Mouse (Mus musculus) hindbrain, embryonic 13.5 days (tissue): ENCODE measurements around the gene E130311K13Rik. TPM values are rescaled to one million over a fixed set of nuclear protein-coding genes. Genes with fewer than 3 reads are reported as not detected.

Experiments used
- ATAC-seq: fragments of 200-750 bp; cut with Nextera tagmentation; 2 replicates; pipeline ENCODE4 v1.8.0; 2017; ENCODE audit warnings: moderate TSS enrichment; ENCODE audit not compliant: low FRiP score
- H3K27ac ChIP-seq: fragments of 300-500 bp; sonication (generic); 2 replicates; pipeline ENCODE4 v1.5.1; 2015; ENCODE audit warnings: inconsistent platforms, mild to moderate bottlenecking, moderate library complexity
- H3K27me3 ChIP-seq: fragments of 300-500 bp; sonication (generic); 2 replicates; pipeline ENCODE4 v1.6.1; 2015; ENCODE audit warnings: mild to moderate bottlenecking, inconsistent platforms
- H3K36me3 ChIP-seq: fragments of 300-500 bp; sonication (generic); 2 replicates; pipeline ENCODE4 v1.6.1; 2015; ENCODE audit warnings: mild to moderate bottlenecking, inconsistent platforms
- H3K4me1 ChIP-seq: fragments of 300-500 bp; sonication (generic); replicated peaks from 2 replicates; pipeline ENCODE4 v1.6.1; 2015; ENCODE audit warnings: inconsistent platforms
- H3K4me2 ChIP-seq: fragments of 300-500 bp; sonication (generic); 2 replicates; pipeline ENCODE4 v1.6.1; 2015; ENCODE audit warnings: inconsistent platforms, mild to moderate bottlenecking, moderate library complexity
- H3K4me3 ChIP-seq: fragments of 300-500 bp; sonication (generic); 2 replicates; pipeline ENCODE4 v1.5.1; 2015; ENCODE audit warnings: mild to moderate bottlenecking, inconsistent platforms
- H3K9ac ChIP-seq: fragments of 300-500 bp; sonication (generic); 2 replicates; pipeline ENCODE4 v1.6.1; 2015; ENCODE audit warnings: mild to moderate bottlenecking, inconsistent platforms
- H3K9me3 ChIP-seq: fragments of 300-500 bp; sonication (generic); 2 replicates; pipeline ENCODE4 v1.6.1; 2016; ENCODE audit warnings: inconsistent platforms
- WGBS: fragments of 180-500 bp; shearing (Covaris S2); methylation state at CpG from one replicate; pipeline ENCODE4 v1.1.7; 2015; 5-methylcytosine and 5-hydroxymethylcytosine counted together
- polyA plus RNA-seq: library from polyadenylated mRNA; unstranded; fragments of >200 nt; fragmentation: Nextera tagmentation; extraction: Ambion mirVana; gene quantifications from 2 replicates; pipeline ENCODE4 v1.2.1, GENCODE M21; 2015

Gene E130311K13Rik
- 5.3 and 6.4 TPM in 2 replicates for polyA plus RNA-seq

- Histone ChIP-seq H3K27me3 (no peaks in the 10 kb centered on the region), H3K4me3 (peak within 1 kb of the TSS; percentile 62), H3K4me2 (peak within 1 kb of the TSS; percentile 64), H3K9ac (peak within 1 kb of the TSS; percentile 83), H3K27ac (peak within 1 kb of the TSS; percentile 79), H3K4me1 (no peaks in the 10 kb centered on the region), H3K9me3 (no peaks in the 10 kb centered on the region), H3K36me3 (no peaks in the 10 kb centered on the region)
- ATAC-seq = peak; percentile 98
- WGBS = 4% methylated on average over 48 of the region's 48 CpGs
Observed at GRCm38 (mm10) chr3:63928878-63929859, at the start of gene E130311K13Rik. TSS of gene E130311K13Rik (minus strand) at chr3:63929472.

- Histone ChIP-seq H3K9me3 (no peaks in the 10 kb centered on the region), H3K36me3 (peaks cover 20% of the 10 kb centered on the region), H3K4me3 (no peak overlapping the region), H3K27ac (no peak overlapping the region), H3K27me3 (no peaks in the 10 kb centered on the region), H3K4me2 (peak overlapping the region; percentile 71), H3K9ac (no peak overlapping the region), H3K4me1 (peaks cover 25% of the 10 kb centered on the region)
- ATAC-seq = no peak
- 61% methylated on average over 4 of the region's 4 CpGs for WGBS
Observed at GRCm38 (mm10) chr3:63977895-63978294, 48.6 kb upstream of the E130311K13Rik start.

GRCm38 (mm10) chr3:63975955-63976908, 47.0 kb upstream of the E130311K13Rik start, which contains the start of gene Gmps:
TSS of gene Gmps (plus strand) at chr3:63976106.
- H3K4me3 ChIP-seq = peak within 1 kb of the TSS; percentile 95
- no peaks in the 10 kb centered on the region for H3K9me3 ChIP-seq
- H3K4me1 ChIP-seq = peaks cover 25% of the 10 kb centered on the region
- peak; percentile 99 for ATAC-seq
- H3K9ac ChIP-seq = peak within 1 kb of the TSS; percentile 94
- 0 out of 2 replicates have a peak, but pooled peaks cover 3% of the 10 kb centered on the region for H3K27me3 ChIP-seq
- under 1% methylated on average over 67 of the region's 67 CpGs for WGBS
- peak within 1 kb of the TSS; percentile 71 for H3K4me2 ChIP-seq
- H3K27ac ChIP-seq = peak within 1 kb of the TSS; percentile 90
- peaks cover 10% of the 10 kb centered on the region; the same call in 1 of the 2 replicates for H3K36me3 ChIP-seq

GRCm38 (mm10) chr3:63965929-63966328, 36.7 kb upstream of the E130311K13Rik start:
- Histone ChIP-seq H3K4me3 (no peak overlapping the region), H3K36me3 (no peaks in the 10 kb centered on the region), H3K9me3 (no peaks in the 10 kb centered on the region), H3K4me1 (peaks cover 24% of the 10 kb centered on the region), H3K27ac (no peak overlapping the region), H3K4me2 (no peak overlapping the region), H3K9ac (no peak overlapping the region), H3K27me3 (peaks cover 11% of the 10 kb centered on the region)
- no peak for ATAC-seq
- 85% methylated on average over 2 of the region's 2 CpGs for WGBS

- H3K4me2 ChIP-seq = peak overlapping the region; percentile 91
- H3K9ac ChIP-seq = no peak overlapping the region
- peak overlapping the region; percentile 94 for H3K27ac ChIP-seq
- H3K9me3 ChIP-seq = no peaks in the 10 kb centered on the region
- no peak for ATAC-seq
- no peaks in the 10 kb centered on the region for H3K36me3 ChIP-seq
- peak overlapping the region; percentile 92 for H3K4me3 ChIP-seq
- peaks cover 11% of the 10 kb centered on the region for H3K27me3 ChIP-seq
- peaks cover 30% of the 10 kb centered on the region for H3K4me1 ChIP-seq
- 79% methylated on average over 6 of the region's 6 CpGs for WGBS
Observed at GRCm38 (mm10) chr3:63964922-63965249, 35.6 kb upstream of the E130311K13Rik start.

GRCm38 (mm10) chr3:63964100-63964921, 35.0 kb upstream of the E130311K13Rik start, which contains the start of gene Slc33a1:
TSS of gene Slc33a1 (minus strand) at chr3:63964768.
- Histone ChIP-seq H3K27ac (peak within 1 kb of the TSS; percentile 94), H3K9ac (peak within 1 kb of the TSS; percentile 85), H3K4me3 (peak within 1 kb of the TSS; percentile 92), H3K4me1 (peaks cover 33% of the 10 kb centered on the region), H3K36me3 (no peaks in the 10 kb centered on the region), H3K9me3 (no peaks in the 10 kb centered on the region), H3K4me2 (peak within 1 kb of the TSS; percentile 91), H3K27me3 (peaks cover 11% of the 10 kb centered on the region)
- WGBS = under 1% methylated on average over 69 of the region's 69 CpGs
- peak; percentile 98 for ATAC-seq

GRCm38 (mm10) chr3:63963421-63964099, 34.3 kb upstream of the E130311K13Rik start:
- Histone ChIP-seq H3K9ac (peak overlapping the region; percentile 85), H3K36me3 (no peaks in the 10 kb centered on the region), H3K4me2 (peak overlapping the region; percentile 91), H3K9me3 (no peaks in the 10 kb centered on the region), H3K27me3 (peaks cover 11% of the 10 kb centered on the region), H3K4me3 (peak overlapping the region; percentile 92), H3K4me1 (peaks cover 34% of the 10 kb centered on the region), H3K27ac (peak overlapping the region; percentile 94)
- WGBS = 8% methylated on average over 25 of the region's 25 CpGs
- ATAC-seq = no peak

- no peaks in the 10 kb centered on the region for H3K9me3 ChIP-seq
- no peaks in the 10 kb centered on the region for H3K27me3 ChIP-seq
- 91% methylated on average over 3 of the region's 3 CpGs for WGBS
- H3K4me2 ChIP-seq = no peak overlapping the region
- H3K4me3 ChIP-seq = no peak overlapping the region
- H3K27ac ChIP-seq = no peak overlapping the region
- no peak for ATAC-seq
- peaks cover 10% of the 10 kb centered on the region for H3K36me3 ChIP-seq
- no peak overlapping the region for H3K9ac ChIP-seq
- no peaks in the 10 kb centered on the region for H3K4me1 ChIP-seq
Observed at GRCm38 (mm10) chr3:63949837-63950236, 20.6 kb upstream of the E130311K13Rik start.

GRCm38 (mm10) chr3:63941204-63941850, 12.1 kb upstream of the E130311K13Rik start:
- 94% methylated on average over 2 of the region's 2 CpGs for WGBS

GRCm38 (mm10) chr3:63938928-63939327, 9.7 kb upstream of the E130311K13Rik start:
- H3K9me3 ChIP-seq = no peaks in the 10 kb centered on the region
- no peaks in the 10 kb centered on the region for H3K27me3 ChIP-seq
- peaks cover 14% of the 10 kb centered on the region for H3K36me3 ChIP-seq
- H3K4me2 ChIP-seq = no peak overlapping the region
- H3K9ac ChIP-seq = no peak overlapping the region
- 77% methylated on average over 2 of the region's 2 CpGs for WGBS
- no peak for ATAC-seq
- H3K4me3 ChIP-seq = no peak overlapping the region
- no peaks in the 10 kb centered on the region for H3K4me1 ChIP-seq
- no peak overlapping the region for H3K27ac ChIP-seq

More at GRCm38 (mm10) chr3:63941204-63941850, 12.1 kb upstream of the E130311K13Rik start:
- Histone ChIP-seq H3K36me3 (peaks cover 17% of the 10 kb centered on the region), H3K9ac (no peak overlapping the region), H3K4me2 (no peak overlapping the region), H3K27me3 (no peaks in the 10 kb centered on the region), H3K9me3 (no peaks in the 10 kb centered on the region), H3K4me1 (no peaks in the 10 kb centered on the region), H3K27ac (no peak overlapping the region), H3K4me3 (no peak overlapping the region)
- no peak for ATAC-seq
